Comparison of ENCODE assay signal across 8 mouse cellular contexts in the genomic region with DNA sequence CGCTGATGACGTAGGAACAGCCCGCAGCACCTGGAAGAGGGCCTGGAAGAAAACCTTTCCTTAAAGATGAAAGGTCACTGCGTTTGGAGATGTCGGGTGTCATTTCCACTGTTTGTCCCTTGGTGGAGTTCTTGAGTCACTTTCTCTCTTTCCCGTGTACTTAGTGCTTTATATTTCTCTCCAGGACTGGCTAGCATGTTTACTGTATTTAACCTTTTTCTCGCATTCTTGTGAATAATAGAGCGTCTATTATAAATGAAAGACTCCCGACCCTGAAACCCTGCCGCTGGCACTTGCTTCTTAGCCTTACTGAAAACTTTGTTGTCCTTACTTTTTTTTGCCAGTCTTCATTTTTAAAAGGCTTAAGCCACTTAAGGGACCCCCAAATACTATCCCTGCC. TPM values are rescaled to one million over a fixed set of nuclear protein-coding genes. Genes with fewer than 3 reads are reported as not detected.
DNase-seq lines count a peak whose midpoint lies in the region; ATAC-seq lines count a peak whose summit lies in the region.

No protein-coding gene starts in this region.

- no peak for DNase-seq in heart, embryonic 10.5 days (ENCODE audit: low spot score)
- DNase-seq in heart, postnatal 4 days, result no peak
- DNase-seq in R1 (ENCODE audit: low read depth, low spot score), result peak; percentile 36
- no peak for DNase-seq in adrenal gland, adult 18-20 months (ENCODE audit: low spot score in 2 of 2)

- H3K36me3 ChIP-seq in heart, embryonic 10.5 days, result no peaks in the 10 kb centered on the region
- no peaks in the 10 kb centered on the region for H3K36me3 ChIP-seq in embryonic facial prominence, embryonic 15.5 days
- H3K36me3 ChIP-seq in hindbrain, embryonic 15.5 days, result no peaks in the 10 kb centered on the region
- H3K36me3 ChIP-seq in limb, embryonic 13.5 days, result no peaks in the 10 kb centered on the region
- no peaks in the 10 kb centered on the region for H3K36me3 ChIP-seq in midbrain, embryonic 13.5 days

- peak overlapping the region; percentile 93 for H3K4me2 ChIP-seq in embryonic facial prominence, embryonic 15.5 days (replicated peaks)
- H3K4me2 ChIP-seq in hindbrain, embryonic 15.5 days, result peak overlapping the region; percentile 89
- H3K4me2 ChIP-seq in limb, embryonic 13.5 days (replicated peaks), result peak overlapping the region; percentile 94
- peak overlapping the region; percentile 88 for H3K4me2 ChIP-seq in midbrain, embryonic 13.5 days (replicated peaks)

- no peaks in the 10 kb centered on the region for H3K9me3 ChIP-seq in heart, embryonic 10.5 days
- no peaks in the 10 kb centered on the region for H3K9me3 ChIP-seq in embryonic facial prominence, embryonic 15.5 days (replicated peaks)
- no peaks in the 10 kb centered on the region for H3K9me3 ChIP-seq in hindbrain, embryonic 15.5 days
- H3K9me3 ChIP-seq in limb, embryonic 13.5 days, result no peaks in the 10 kb centered on the region
- H3K9me3 ChIP-seq in midbrain, embryonic 13.5 days, result no peaks in the 10 kb centered on the region

- no peaks in the 10 kb centered on the region for H3K27me3 ChIP-seq in heart, embryonic 10.5 days (ENCODE audit: insufficient read depth, poor library complexity, severe bottlenecking)
- H3K27me3 ChIP-seq in embryonic facial prominence, embryonic 15.5 days, result no peaks in the 10 kb centered on the region
- H3K27me3 ChIP-seq in hindbrain, embryonic 15.5 days, result no peaks in the 10 kb centered on the region
- no peaks in the 10 kb centered on the region; the same call in 1 of the 2 replicates for H3K27me3 ChIP-seq in limb, embryonic 13.5 days
- H3K27me3 ChIP-seq in midbrain, embryonic 13.5 days, result no peaks in the 10 kb centered on the region

- H3K4me3 ChIP-seq in heart, embryonic 10.5 days, result peak overlapping the region; percentile 85
- H3K4me3 ChIP-seq in embryonic facial prominence, embryonic 15.5 days (replicated peaks), result peak overlapping the region; percentile 69
- peak overlapping the region; percentile 59 for H3K4me3 ChIP-seq in hindbrain, embryonic 15.5 days
- H3K4me3 ChIP-seq in limb, embryonic 13.5 days, result peak overlapping the region; percentile 67
- peak overlapping the region; percentile 76 for H3K4me3 ChIP-seq in midbrain, embryonic 13.5 days (replicated peaks)

- ATAC-seq in embryonic facial prominence, embryonic 15.5 days (ENCODE audit: insufficient number of reproducible peaks, low FRiP score, low TSS enrichment, low read depth), result no peak
- no peak for ATAC-seq in hindbrain, embryonic 15.5 days (ENCODE audit: low FRiP score, low read depth)
- ATAC-seq in limb, embryonic 13.5 days (ENCODE audit: low FRiP score, low read depth), result no peak
- no peak for ATAC-seq in midbrain, embryonic 13.5 days

- no peak overlapping the region for H3K9ac ChIP-seq in embryonic facial prominence, embryonic 15.5 days
- H3K9ac ChIP-seq in hindbrain, embryonic 15.5 days, result peak overlapping the region; percentile 70; the same call in 1 of the 2 replicates
- no peak overlapping the region for H3K9ac ChIP-seq in limb, embryonic 13.5 days
- 0 out of 2 replicates have a peak overlapping the region, but pooled peaks have one; percentile 81 for H3K9ac ChIP-seq in midbrain, embryonic 13.5 days (replicated peaks)

- H3K4me1 ChIP-seq in heart, embryonic 10.5 days, result no peaks in the 10 kb centered on the region
- 0 out of 2 replicates have a peak, but pooled peaks cover 4% of the 10 kb centered on the region for H3K4me1 ChIP-seq in embryonic facial prominence, embryonic 15.5 days
- no peaks in the 10 kb centered on the region for H3K4me1 ChIP-seq in hindbrain, embryonic 15.5 days (replicated peaks)
- no peaks in the 10 kb centered on the region for H3K4me1 ChIP-seq in limb, embryonic 13.5 days
- H3K4me1 ChIP-seq in midbrain, embryonic 13.5 days (replicated peaks), result no peaks in the 10 kb centered on the region; the same call in 1 of the 2 replicates

- H3K27ac ChIP-seq in heart, embryonic 10.5 days, result peak overlapping the region; percentile 96
- no peak overlapping the region; the same call in 1 of the 2 replicates for H3K27ac ChIP-seq in embryonic facial prominence, embryonic 15.5 days (replicated peaks)
- peak overlapping the region; percentile 91 for H3K27ac ChIP-seq in hindbrain, embryonic 15.5 days (replicated peaks)
- H3K27ac ChIP-seq in limb, embryonic 13.5 days, result no peak overlapping the region
- peak overlapping the region; percentile 35; the same call in 1 of the 2 replicates for H3K27ac ChIP-seq in midbrain, embryonic 13.5 days

- 1% methylated on average over 10 of the region's 10 CpGs for WGBS in heart, embryonic 10.5 days
- WGBS in embryonic facial prominence, embryonic 15.5 days, result 1% methylated on average over 10 of the region's 10 CpGs
- WGBS in hindbrain, embryonic 15.5 days, result under 1% methylated on average over 10 of the region's 10 CpGs
- under 1% methylated on average over 10 of the region's 10 CpGs for WGBS in limb, embryonic 13.5 days
- WGBS in midbrain, embryonic 13.5 days, result under 1% methylated on average over 10 of the region's 10 CpGs

RNA-seq across cellular contexts. Expression of gene Pcdh7, which starts 3.8 kb away (rescaled TPM):
- 20.6 and 23.9 TPM in 2 replicates for polyA plus RNA-seq in heart, embryonic 10.5 days (2016; fragmentation: Nextera tagmentation; extraction: Ambion mirVana)
- total RNA-seq in heart, postnatal 4 days (2021), result 100 to 1,000 TPM; 148 to 160 TPM
- polyA plus RNA-seq in embryonic facial prominence, embryonic 15.5 days (2015; fragmentation: Nextera tagmentation; extraction: Ambion mirVana), result 11.3 and 11.7 TPM in 2 replicates
- 24.6 and 25.7 TPM in 2 replicates for polyA plus RNA-seq in hindbrain, embryonic 15.5 days (2015; fragmentation: Nextera tagmentation; extraction: Ambion mirVana)
- 8.3 and 10.3 TPM in 2 replicates for polyA plus RNA-seq in limb, embryonic 13.5 days (2015; fragmentation: Nextera tagmentation; extraction: Ambion mirVana)
- 13.5 and 14.3 TPM in 2 replicates for polyA plus RNA-seq in midbrain, embryonic 13.5 days (2015; fragmentation: Nextera tagmentation; extraction: Ambion mirVana)
- 1 to 10 TPM in 1 of 2 experiments, under 1 TPM in 1; 0.96 to 2.5 TPM for total RNA-seq in adrenal gland, adult 18-20 months (2021)

Comparison
In these comparisons a context has a peak if more than half of its experiments do, and no peak if none do; other contexts are left out.
1. H3K27ac ChIP-seq: peak in heart, embryonic 10.5 days (single experiment), hindbrain, embryonic 15.5 days (single experiment) and midbrain, embryonic 13.5 days (single experiment); none in embryonic facial prominence, embryonic 15.5 days (single experiment) and limb, embryonic 13.5 days (single experiment).
2. H3K9ac ChIP-seq: peak in hindbrain, embryonic 15.5 days (single experiment) and midbrain, embryonic 13.5 days (single experiment); none in embryonic facial prominence, embryonic 15.5 days (single experiment) and limb, embryonic 13.5 days (single experiment).
3. Peak in every context shown above with its lines, with median percentiles within 50 percentile points of each other: H3K4me3 ChIP-seq and H3K4me2 ChIP-seq.